Mouse (Mus musculus) embryonic facial prominence, embryonic 10.5 days (tissue): Measurements from ENCODE around the gene Eif2ak4. TPM values are rescaled to one million over a fixed set of nuclear protein-coding genes. Genes with fewer than 3 reads are reported as not detected.

ENCODE experiments used
- DNase-seq: peaks from one replicate; pipeline ENCODE4 v3.0.0-alpha.2; 2017; ENCODE audit warnings: low spot score
- H3K27ac ChIP-seq: fragments of 300-500 bp; sonication (generic); replicated peaks from 2 replicates; pipeline ENCODE4 v1.5.1; 2016; ENCODE audit warnings: mild to moderate bottlenecking
- H3K27me3 ChIP-seq: fragments of 300-500 bp; sonication (generic); replicated peaks from 2 replicates; pipeline ENCODE4 v1.6.1; 2016; ENCODE audit warnings: low read depth, mild to moderate bottlenecking; ENCODE audit not compliant: poor library complexity, severe bottlenecking
- H3K36me3 ChIP-seq: fragments of 300-500 bp; sonication (generic); replicated peaks from 2 replicates; pipeline ENCODE4 v1.6.1; 2016; ENCODE audit warnings: mild to moderate bottlenecking, moderate library complexity
- H3K4me1 ChIP-seq: fragments of 300-500 bp; sonication (generic); 2 replicates; pipeline ENCODE4 v1.6.1; 2016
- H3K4me3 ChIP-seq: fragments of 300-500 bp; sonication (generic); 2 replicates; pipeline ENCODE4 v1.5.1; 2016; ENCODE audit warnings: mild to moderate bottlenecking, moderate library complexity
- H3K9me3 ChIP-seq: fragments of 300-500 bp; sonication (generic); 2 replicates; pipeline ENCODE4 v1.6.1; 2016; ENCODE audit warnings: mild to moderate bottlenecking
- WGBS: fragments of 180-500 bp; shearing (Covaris S2); methylation state at CpG from one replicate; pipeline ENCODE4 v1.1.7; 2016; 5-methylcytosine and 5-hydroxymethylcytosine counted together
- polyA plus RNA-seq: library from polyadenylated mRNA; unstranded; fragments of >200 nt; fragmentation: Nextera tagmentation; extraction: Ambion mirVana; gene quantifications from 2 replicates; pipeline ENCODE4 v1.2.1, GENCODE M21; 2016

Gene Eif2ak4
- polyA plus RNA-seq, 1 experiment from 2014 or later, result 13.9 TPM

- Histone ChIP-seq H3K27me3 (no peaks in the 10 kb centered on the region), H3K4me3 (no peak overlapping the region), H3K4me1 (no peaks in the 10 kb centered on the region), H3K36me3 (peaks cover 82% of the 10 kb centered on the region), H3K9me3 (0 out of 2 replicates have a peak, but pooled peaks cover 3% of the 10 kb centered on the region), H3K27ac (no peak overlapping the region)
- 94% methylated on average over 11 of the region's 11 CpGs for WGBS
- DNase-seq, result no peak
Measured at GRCm38 (mm10) chr2:118412821-118413220, 24.4 kb downstream of the Eif2ak4 start.

GRCm38 (mm10) chr2:118415601-118416355 lies 27.4 kb downstream of the Eif2ak4 start:
- Histone ChIP-seq H3K27ac (no peak overlapping the region), H3K36me3 (peaks cover 94% of the 10 kb centered on the region), H3K9me3 (0 out of 2 replicates have a peak, but pooled peaks cover 3% of the 10 kb centered on the region), H3K27me3 (no peaks in the 10 kb centered on the region), H3K4me3 (no peak overlapping the region), H3K4me1 (no peaks in the 10 kb centered on the region)
- DNase-seq, result no peak
- WGBS, result 90% methylated on average over 6 of the region's 6 CpGs

GRCm38 (mm10) chr2:118418076-118418475 lies 29.7 kb downstream of the Eif2ak4 start:
- Histone ChIP-seq H3K9me3 (0 out of 2 replicates have a peak, but pooled peaks cover 3% of the 10 kb centered on the region), H3K27ac (no peak overlapping the region), H3K27me3 (no peaks in the 10 kb centered on the region), H3K4me3 (no peak overlapping the region), H3K36me3 (peaks cover 89% of the 10 kb centered on the region), H3K4me1 (no peaks in the 10 kb centered on the region)
- DNase-seq, result no peak
- 89% methylated on average over 4 of the region's 4 CpGs for WGBS

- Histone ChIP-seq H3K27me3 (no peaks in the 10 kb centered on the region), H3K27ac (no peak overlapping the region), H3K4me3 (no peak overlapping the region), H3K4me1 (no peaks in the 10 kb centered on the region), H3K36me3 (peaks cover 81% of the 10 kb centered on the region), H3K9me3 (no peaks in the 10 kb centered on the region)
- WGBS, result 89% methylated on average over 15 of the region's 15 CpGs
- no peak for DNase-seq
Measured at GRCm38 (mm10) chr2:118421951-118422350, 33.5 kb downstream of the Eif2ak4 start.

GRCm38 (mm10) chr2:118422385-118422784 lies 34.0 kb downstream of the Eif2ak4 start:
- no peak overlapping the region for H3K27ac ChIP-seq
- H3K9me3 ChIP-seq, result no peaks in the 10 kb centered on the region
- H3K4me1 ChIP-seq, result no peaks in the 10 kb centered on the region
- H3K4me3 ChIP-seq, result no peak overlapping the region
- H3K27me3 ChIP-seq, result no peaks in the 10 kb centered on the region
- DNase-seq, result no peak
- H3K36me3 ChIP-seq, result peaks cover 81% of the 10 kb centered on the region
- WGBS, result 79% methylated on average over 8 of the region's 8 CpGs

GRCm38 (mm10) chr2:118428296-118428695 lies 39.9 kb downstream of the Eif2ak4 start:
- Histone ChIP-seq H3K27me3 (no peaks in the 10 kb centered on the region), H3K9me3 (no peaks in the 10 kb centered on the region), H3K36me3 (peaks cover 88% of the 10 kb centered on the region), H3K27ac (no peak overlapping the region), H3K4me3 (no peak overlapping the region), H3K4me1 (no peaks in the 10 kb centered on the region)
- no peak for DNase-seq
- 87% methylated on average over 6 of the region's 6 CpGs for whole genome bisulfite sequencing

GRCm38 (mm10) chr2:118429297-118429696 lies 40.9 kb downstream of the Eif2ak4 start:
- no peaks in the 10 kb centered on the region for H3K27me3 ChIP-seq
- no peak for DNase-seq
- H3K9me3 ChIP-seq, result no peaks in the 10 kb centered on the region
- H3K4me1 ChIP-seq, result no peaks in the 10 kb centered on the region
- WGBS, result 87% methylated on average over 9 of the region's 9 CpGs
- H3K36me3 ChIP-seq, result peaks cover 94% of the 10 kb centered on the region
- no peak overlapping the region for H3K27ac ChIP-seq
- no peak overlapping the region for H3K4me3 ChIP-seq

- no peaks in the 10 kb centered on the region for H3K4me1 ChIP-seq
- H3K27ac ChIP-seq, result no peak overlapping the region
- H3K27me3 ChIP-seq, result no peaks in the 10 kb centered on the region
- H3K9me3 ChIP-seq, result no peaks in the 10 kb centered on the region
- H3K36me3 ChIP-seq, result peaks cover 94% of the 10 kb centered on the region
- DNase-seq, result no peak
- no peak overlapping the region for H3K4me3 ChIP-seq
- 75% methylated on average over 16 of the region's 16 CpGs for WGBS
Measured at GRCm38 (mm10) chr2:118430630-118431029, 42.2 kb downstream of the Eif2ak4 start.

GRCm38 (mm10) chr2:118431589-118431988 lies 43.2 kb downstream of the Eif2ak4 start:
- 74% methylated on average over 5 of the region's 5 CpGs for WGBS
- Histone ChIP-seq H3K9me3 (0 out of 2 replicates have a peak, but pooled peaks cover 3% of the 10 kb centered on the region), H3K27me3 (no peaks in the 10 kb centered on the region), H3K36me3 (peaks cover 94% of the 10 kb centered on the region), H3K4me1 (no peaks in the 10 kb centered on the region), H3K4me3 (no peak overlapping the region), H3K27ac (no peak overlapping the region)
- peak; percentile 41 for DNase-seq

GRCm38 (mm10) chr2:118442172-118442571 lies 53.8 kb downstream of the Eif2ak4 start:
- Histone ChIP-seq H3K4me1 (peaks cover 19% of the 10 kb centered on the region), H3K4me3 (no peak overlapping the region), H3K27me3 (no peaks in the 10 kb centered on the region), H3K9me3 (no peaks in the 10 kb centered on the region), H3K27ac (no peak overlapping the region; the same call in 1 of the 2 replicates), H3K36me3 (peaks cover 53% of the 10 kb centered on the region)
- no peak for DNase-seq
- 65% methylated on average over 5 of the region's 5 CpGs for WGBS

GRCm38 (mm10) chr2:118442723-118443122 lies 54.3 kb downstream of the Eif2ak4 start:
- Histone ChIP-seq H3K4me3 (no peak overlapping the region), H3K27me3 (no peaks in the 10 kb centered on the region), H3K9me3 (no peaks in the 10 kb centered on the region), H3K36me3 (peaks cover 48% of the 10 kb centered on the region), H3K27ac (no peak overlapping the region), H3K4me1 (peaks cover 19% of the 10 kb centered on the region)
- DNase-seq, result no peak
- WGBS, result 94% methylated on average over 4 of the region's 4 CpGs

GRCm38 (mm10) chr2:118445696-118446674 lies 57.6 kb downstream of the Eif2ak4 start:
- Histone ChIP-seq H3K27ac (no peak overlapping the region), H3K4me3 (no peak overlapping the region), H3K27me3 (no peaks in the 10 kb centered on the region), H3K4me1 (peaks cover 12% of the 10 kb centered on the region), H3K9me3 (no peaks in the 10 kb centered on the region), H3K36me3 (peaks cover 55% of the 10 kb centered on the region)
- WGBS, result 81% methylated on average over 13 of the region's 13 CpGs
- DNase-seq, result no peak
